ENCODE assay signal across 19 mouse cellular contexts in the genomic region with DNA sequence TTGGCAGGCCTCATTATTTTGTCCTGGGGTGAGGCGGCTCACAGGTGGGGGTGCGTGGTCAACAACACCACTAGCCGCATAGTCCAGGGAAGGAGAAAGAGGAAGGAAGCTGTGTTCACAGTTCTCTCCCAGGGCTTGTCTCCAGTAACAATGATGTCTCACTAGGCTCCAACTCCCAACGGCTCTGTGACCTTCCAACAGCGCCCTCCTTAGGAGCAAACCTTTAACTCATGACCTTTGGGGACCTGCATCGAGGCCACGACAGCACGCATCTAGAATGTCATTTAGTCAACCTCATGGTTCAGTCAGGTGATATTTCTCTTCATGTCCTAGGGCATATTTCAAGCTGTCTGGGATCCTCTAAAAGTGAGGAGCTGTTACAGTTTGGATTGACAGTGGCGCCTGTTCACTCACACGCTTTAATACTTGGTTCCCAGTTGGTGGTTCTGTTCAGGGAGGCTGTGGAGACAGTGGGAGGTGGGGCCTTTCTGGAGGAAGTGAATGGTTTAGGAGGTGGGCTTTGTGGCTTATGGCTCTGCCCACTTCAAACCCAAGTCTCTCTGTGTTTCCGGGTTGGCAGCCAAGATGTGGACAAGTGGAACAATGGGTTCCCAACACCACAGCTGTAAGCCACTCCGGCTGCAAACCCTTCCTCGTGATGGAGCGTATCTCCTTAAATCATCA.
DNase-seq lines count a peak whose midpoint lies in the region; ATAC-seq and TF ChIP-seq lines count a peak whose summit lies in the region.
"Had no signal": no experiment of that assay in that cellular context is flagged by ENCODE, and none has a peak within 500 bp of the region (broad histone marks: within the 10 kb centered on the region; RNA-seq: fewer than 3 reads in every experiment).

No protein-coding gene starts in this region.

- no peak overlapping the region for H3K4me3 ChIP-seq in kidney, embryonic 15.5 days (replicated peaks)
- H3K4me3 ChIP-seq in kidney, adult 2 months (ENCODE audit: insufficient read depth, low read depth, low read length): no peak overlapping the region
- H3K4me3 ChIP-seq: embryonic facial prominence, embryonic 15.5 days; forebrain, embryonic 15.5 days; heart, embryonic 12.5 days; hindbrain, embryonic 13.5 days; limb, embryonic 10.5 days; midbrain, embryonic 10.5 days had no signal

- H3K4me2 ChIP-seq in kidney, embryonic 15.5 days: no peak overlapping the region
- H3K4me2 ChIP-seq: embryonic facial prominence, embryonic 15.5 days; forebrain, embryonic 15.5 days; heart, embryonic 12.5 days; hindbrain, embryonic 13.5 days; lung, embryonic 14.5 days had no signal

- 48% methylated on average over 14 of the region's 14 CpGs for WGBS in kidney, embryonic 15.5 days
- WGBS in kidney, adult 2 months: 60% methylated on average over 14 of the region's 14 CpGs

- peaks cover 17% of the 10 kb centered on the region for H3K4me1 ChIP-seq in kidney, embryonic 15.5 days
- H3K4me1 ChIP-seq in kidney, adult 2 months (ENCODE audit: control insufficient read depth, insufficient read depth, low read length): no peaks in the 10 kb centered on the region
- H3K4me1 ChIP-seq: embryonic facial prominence, embryonic 15.5 days; forebrain, embryonic 15.5 days; limb, embryonic 10.5 days had no signal

- H3K9ac ChIP-seq in kidney, embryonic 15.5 days: no peak overlapping the region
- H3K9ac ChIP-seq: embryonic facial prominence, embryonic 15.5 days; forebrain, embryonic 15.5 days; heart, embryonic 12.5 days; hindbrain, embryonic 13.5 days; lung, embryonic 14.5 days had no signal

- no peak for ATAC-seq in kidney, embryonic 15.5 days (replicated peaks; ENCODE audit: low FRiP score)
- peak; percentile 90 for ATAC-seq in granulocyte monocyte progenitor cell, adult 5-6 weeks (replicated peaks; ENCODE audit: poor library complexity, severe bottlenecking)
- ATAC-seq in megakaryocyte progenitor cell, adult 5-6 weeks (replicated peaks; ENCODE audit: poor library complexity): peak; percentile 92
- ATAC-seq: forebrain, embryonic 15.5 days; inflammation-experienced regulatory T-cells, adult 6 months; midbrain, embryonic 16.5 days had no signal

- TF ChIP-seq POLR2A in kidney, adult 2 months (IDR thresholded peaks at IDR 0.05; ENCODE audit: low read depth, low read length): no peak

- DNase-seq in kidney, adult 2 months: no peak
- peak; percentile 45 for DNase-seq in thymus, postnatal 0 days (ENCODE audit: low spot score)
- DNase-seq in thymus, postnatal 10 days (ENCODE audit: low spot score in 2 of 2): no peak
- no peak for DNase-seq in lung, postnatal 36 days
- DNase-seq in heart, postnatal 14 days: no peak
- DNase-seq: kidney, adult 18-20 months; thymus, adult 18-20 months had no signal

- no peak for TF ChIP-seq CTCF in kidney, adult 2 months (conservative IDR thresholded peaks at IDR 0.05; ENCODE audit: insufficient read depth, insufficient read length, low read depth, low read length)

- H3K27ac ChIP-seq in kidney, embryonic 15.5 days: peak overlapping the region; percentile 11
- no peak overlapping the region for H3K27ac ChIP-seq in kidney, adult 2 months (ENCODE audit: insufficient read depth, low read depth, low read length)
- H3K27ac ChIP-seq: embryonic facial prominence, embryonic 15.5 days; forebrain, embryonic 15.5 days; hindbrain, embryonic 13.5 days; limb, embryonic 10.5 days; midbrain, embryonic 10.5 days had no signal

- no peaks in the 10 kb centered on the region for H3K27me3 ChIP-seq in kidney, embryonic 15.5 days
- H3K27me3 ChIP-seq in kidney, adult 2 months (replicated peaks; ENCODE audit: control insufficient read depth, insufficient read depth, low read length): no peaks in the 10 kb centered on the region
- H3K27me3 ChIP-seq: embryonic facial prominence, embryonic 15.5 days; forebrain, embryonic 15.5 days; heart, embryonic 12.5 days; hindbrain, embryonic 13.5 days had no signal

- no peaks in the 10 kb centered on the region for H3K36me3 ChIP-seq in kidney, embryonic 15.5 days
- no peaks in the 10 kb centered on the region for H3K36me3 ChIP-seq in kidney, adult 2 months (ENCODE audit: control insufficient read depth, insufficient read depth, low read length)
- H3K36me3 ChIP-seq: embryonic facial prominence, embryonic 15.5 days; forebrain, embryonic 15.5 days; heart, embryonic 12.5 days; limb, embryonic 10.5 days; midbrain, embryonic 10.5 days had no signal

- intact Hi-C loops in heart, postnatal 14 days (cut with DNase I): no loop called here

- H3K9me3 ChIP-seq in kidney, embryonic 15.5 days (replicated peaks): no peaks in the 10 kb centered on the region
- H3K9me3 ChIP-seq: embryonic facial prominence, embryonic 15.5 days; forebrain, embryonic 15.5 days; heart, embryonic 12.5 days; hindbrain, embryonic 13.5 days; limb, embryonic 10.5 days; midbrain, embryonic 10.5 days had no signal
